Mouse (Mus musculus) Muller cell, postnatal 12 days (primary cell): ENCODE results near the gene Slc27a5.

ENCODE experiments used
- DNase-seq: peaks from one replicate; pipeline ENCODE4 v3.0.0-alpha.2; 2015; ENCODE audit errors: inconsistent ontology term

Gene Slc27a5

GRCm38 (mm10) chr7:12986906-12987305 is 11.1 kb downstream of the Slc27a5 start:
- DNase-seq, result no peak

DNA sequence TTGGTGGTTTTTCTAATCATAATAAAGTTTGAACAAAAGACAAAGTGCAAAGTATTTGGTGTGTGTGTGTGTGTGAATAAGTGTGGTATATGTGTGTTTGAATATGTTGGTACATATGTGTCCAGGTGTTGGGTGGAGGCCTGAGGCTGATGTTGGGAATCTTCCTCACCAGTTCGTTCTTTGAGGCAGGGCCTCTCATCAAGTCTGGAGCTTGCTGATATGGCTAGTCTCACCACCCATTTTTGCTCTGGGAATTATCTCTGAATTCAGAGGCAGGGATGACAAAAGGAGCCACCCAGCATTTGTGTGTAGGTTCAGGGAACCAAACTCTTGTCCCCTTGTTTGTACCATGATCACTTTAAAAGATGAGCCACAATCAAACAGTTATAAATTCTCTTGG is 12.3 kb downstream of the Slc27a5 start:
- DNase-seq, result no peak

DNA sequence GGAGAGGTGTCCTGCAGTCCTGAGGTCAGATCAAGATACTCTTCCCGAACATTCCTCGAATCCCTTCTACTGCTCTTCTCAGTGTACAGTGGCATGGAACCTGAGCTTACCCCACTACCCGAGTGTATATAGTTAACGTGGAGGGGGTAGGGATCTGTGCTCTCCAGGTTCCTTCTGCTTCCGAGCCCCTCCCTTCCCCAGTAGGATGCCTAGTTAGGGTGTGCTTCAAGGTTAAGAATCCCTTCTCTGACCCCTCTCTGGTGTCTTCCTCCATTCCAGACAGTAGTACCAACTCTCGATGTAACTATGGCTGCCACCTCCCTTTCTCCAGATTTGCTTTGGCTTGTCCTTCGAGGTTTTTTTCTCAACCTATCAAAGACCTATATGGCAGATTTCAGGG is 17.7 kb downstream of the Slc27a5 start:
- no peak for DNase-seq

GRCm38 (mm10) chr7:12979776-12980175 is 18.2 kb downstream of the Slc27a5 start:
- DNase-seq, result no peak

DNA sequence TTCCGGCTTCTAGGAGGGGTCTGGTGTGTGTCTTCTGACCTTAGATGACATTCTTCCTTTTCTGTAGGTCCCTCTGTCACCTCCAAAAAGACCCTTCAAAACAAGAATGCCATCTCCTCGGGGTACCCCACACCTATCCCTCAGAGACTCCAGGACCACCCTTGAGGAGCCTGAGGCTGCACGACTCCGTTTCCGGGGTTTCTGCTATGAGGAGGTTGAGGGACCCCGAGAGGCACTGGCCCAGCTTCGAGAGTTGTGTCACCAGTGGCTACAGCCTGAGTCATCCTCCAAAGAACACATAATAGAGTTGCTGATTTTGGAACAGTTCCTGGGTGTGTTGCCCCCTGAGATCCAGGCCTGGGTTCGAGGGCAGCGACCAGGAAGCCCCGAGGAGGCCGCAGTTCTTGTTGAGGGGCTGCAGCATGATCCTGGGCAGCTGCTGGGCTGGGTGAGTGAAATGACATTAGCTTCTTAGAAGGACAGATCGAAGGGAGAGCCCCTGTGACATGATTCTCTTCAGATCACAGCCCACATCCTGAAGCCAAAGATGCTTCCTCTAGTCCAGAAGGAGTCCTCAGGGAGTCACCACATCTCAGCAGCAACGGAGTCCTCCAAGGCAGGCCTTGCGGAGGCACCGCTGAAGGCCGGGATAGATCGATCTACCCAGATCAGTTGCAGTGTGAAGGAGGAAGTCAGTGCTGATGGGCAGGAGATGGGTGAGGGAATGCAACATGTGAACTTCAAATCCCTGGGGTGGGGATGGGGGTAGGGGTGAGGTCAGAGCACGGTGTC is 18.9 kb downstream of the Slc27a5 start:
- no peak for DNase-seq

GRCm38 (mm10) chr7:12977682-12978389 is 20.2 kb downstream of the Slc27a5 start, which contains the start of gene Zfp446:
Gene Zfp446, plus strand, starts transcription at chr7:12977848.
- peak; percentile 99 for DNase-seq

DNA sequence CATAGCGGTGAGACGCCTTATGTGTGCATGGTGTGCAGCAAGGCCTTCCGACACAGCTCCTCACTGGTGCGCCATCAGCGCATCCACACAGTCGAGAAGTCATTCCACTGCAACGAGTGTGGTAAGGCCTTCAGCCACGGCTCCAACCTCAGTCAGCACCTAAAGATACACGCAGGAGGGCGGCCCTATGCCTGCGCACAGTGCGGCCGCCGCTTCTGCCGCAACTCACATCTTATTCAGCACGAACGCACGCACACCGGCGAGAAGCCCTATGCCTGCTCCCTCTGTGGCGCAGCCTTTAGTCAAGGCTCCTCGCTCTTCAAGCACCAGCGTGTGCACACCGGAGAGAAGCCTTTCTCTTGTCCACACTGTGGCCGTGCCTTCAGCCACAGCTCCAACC is 27.1 kb downstream of the Slc27a5 start:
- no peak for DNase-seq

- peak; percentile 72 for DNase-seq
Observed at GRCm38 (mm10) chr7:12966104-12966845, 31.7 kb downstream of the Slc27a5 start.

DNA sequence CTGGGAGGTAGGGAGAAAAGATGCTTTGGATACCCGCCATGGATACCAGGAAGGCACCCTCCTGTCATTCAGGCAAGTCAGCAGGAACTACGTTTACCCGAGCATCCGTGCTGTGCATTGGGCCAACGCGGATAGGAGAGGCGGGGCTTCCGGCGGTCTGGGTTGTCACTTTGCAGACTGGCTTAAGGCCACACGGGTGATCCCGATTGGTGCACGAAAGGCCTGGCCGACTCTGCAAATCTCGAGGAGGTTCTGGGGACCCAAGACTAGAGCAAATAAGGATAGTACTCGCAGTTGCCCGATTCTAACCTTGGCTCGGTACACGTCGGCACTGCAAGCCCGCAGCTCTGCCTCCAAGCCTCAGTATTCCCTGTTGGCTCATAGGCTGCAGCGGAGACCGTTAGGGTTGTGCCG is 32.3 kb downstream of the Slc27a5 start, which contains the start of gene Zfp324:
TSS of gene Zfp324 (plus strand) at position 161 of the 414 bp plus-strand sequence.
- peak; percentile 90 for DNase-seq

DNA sequence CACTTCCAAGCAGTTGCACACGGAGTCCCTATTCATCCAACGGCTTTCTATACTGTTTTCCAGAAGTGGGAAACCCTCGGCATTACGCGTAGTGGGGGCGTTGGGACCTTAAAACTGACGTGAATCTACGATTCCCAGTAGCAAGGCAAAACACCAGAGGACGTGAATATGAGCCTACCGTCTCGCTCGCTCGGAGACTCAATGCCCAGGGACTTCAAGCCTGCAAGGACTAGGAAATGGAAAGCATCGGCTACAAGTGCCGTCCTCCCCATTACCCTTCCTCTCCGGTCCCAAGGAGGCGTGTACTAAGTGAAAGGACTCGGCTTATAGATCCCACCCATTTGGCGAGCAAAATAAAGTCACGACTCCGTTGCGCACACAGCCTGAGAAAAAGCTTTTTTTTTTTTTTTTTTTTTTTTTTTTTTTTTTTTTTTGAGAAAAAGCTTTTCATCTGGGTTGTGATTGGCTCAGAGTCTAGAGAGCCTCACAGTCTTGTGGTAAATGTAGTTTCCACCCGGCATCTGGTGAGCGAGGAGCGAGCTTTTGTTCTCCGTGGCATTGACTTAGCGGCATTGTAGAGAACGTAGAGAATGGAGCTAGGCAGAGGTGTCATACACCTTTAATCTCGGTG is 36.4 kb downstream of the Slc27a5 start:
- DNase-seq, result peak; percentile 93

DNA sequence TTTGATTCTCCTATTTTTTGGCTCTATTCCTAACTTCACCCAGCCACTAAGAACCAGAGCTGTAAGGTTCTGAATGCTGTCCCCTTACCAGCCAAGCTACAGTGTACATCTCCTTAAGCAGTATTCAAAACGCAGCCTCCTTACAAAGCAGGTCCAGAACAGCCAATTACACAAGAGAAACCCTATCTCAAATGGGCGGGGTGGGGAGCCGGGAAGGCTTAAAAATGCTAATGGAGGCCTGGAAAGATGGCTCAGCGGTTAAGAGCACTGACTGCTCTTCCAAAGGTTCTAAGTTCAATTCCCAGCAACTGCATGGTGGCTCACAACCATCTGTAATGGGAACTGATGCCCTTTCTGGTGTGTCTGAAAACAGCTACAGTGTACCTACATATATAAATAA is 38.3 kb downstream of the Slc27a5 start:
- DNase-seq, result no peak

DNA sequence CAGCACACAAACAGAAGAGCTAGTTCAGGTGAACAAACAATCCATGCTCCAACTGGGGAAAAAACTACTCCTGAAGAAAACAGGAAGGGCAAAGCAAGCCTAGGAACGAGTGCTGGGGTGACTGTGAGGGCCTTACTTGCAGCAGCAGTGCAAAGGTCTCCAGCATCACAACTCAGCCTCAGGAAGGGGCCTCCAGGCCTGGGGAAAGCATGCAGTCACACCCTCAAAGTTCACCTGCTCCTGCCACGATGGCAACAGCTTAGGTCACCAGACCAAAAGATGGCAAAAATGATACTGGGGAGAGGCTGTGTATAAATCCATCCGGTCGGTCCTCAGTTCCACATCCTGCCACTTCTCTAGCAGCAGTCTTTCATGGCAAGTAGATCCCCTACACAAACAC is 39.0 kb downstream of the Slc27a5 start:
- DNase-seq, result no peak

GRCm38 (mm10) chr7:12957511-12957910 is 40.5 kb downstream of the Slc27a5 start:
- no peak for DNase-seq

DNA sequence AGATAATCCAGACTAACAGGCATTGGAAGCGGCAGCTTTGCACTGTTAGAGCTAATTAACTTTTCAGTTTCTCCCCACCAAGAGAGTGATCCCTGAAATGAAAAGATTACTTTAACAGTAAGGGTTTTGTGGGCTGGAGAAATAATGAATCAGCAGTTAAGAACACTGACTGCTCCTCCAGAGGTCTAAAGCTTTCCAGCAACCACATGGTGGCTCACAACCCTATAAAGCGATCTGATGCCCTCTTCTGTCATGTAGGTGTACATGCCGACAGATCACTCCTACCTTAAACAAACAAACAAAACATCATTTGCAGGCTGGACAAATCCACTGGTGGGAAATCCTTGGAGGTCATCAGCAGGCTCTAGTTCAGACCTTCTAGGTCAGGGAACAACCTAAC is 43.1 kb downstream of the Slc27a5 start:
- peak; percentile 29 for DNase-seq

DNA sequence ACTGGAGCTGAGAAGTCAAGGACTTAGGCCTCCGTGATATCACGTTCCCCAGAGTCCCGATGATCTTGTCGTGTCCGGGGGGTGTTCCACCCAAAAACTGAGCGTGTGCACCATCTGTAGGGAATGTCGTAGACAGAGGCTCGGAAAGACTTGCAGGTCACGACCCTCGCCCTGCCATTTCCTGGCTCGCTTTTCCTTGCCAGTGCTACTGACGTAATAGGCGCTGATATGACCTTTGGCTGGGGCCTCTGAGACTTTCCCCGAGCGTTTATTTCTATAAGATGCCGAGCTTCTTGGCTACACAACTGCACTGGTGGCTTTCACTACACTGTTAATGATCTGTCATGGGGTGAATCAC is 48.1 kb downstream of the Slc27a5 start:
- DNase-seq, result no peak

DNA sequence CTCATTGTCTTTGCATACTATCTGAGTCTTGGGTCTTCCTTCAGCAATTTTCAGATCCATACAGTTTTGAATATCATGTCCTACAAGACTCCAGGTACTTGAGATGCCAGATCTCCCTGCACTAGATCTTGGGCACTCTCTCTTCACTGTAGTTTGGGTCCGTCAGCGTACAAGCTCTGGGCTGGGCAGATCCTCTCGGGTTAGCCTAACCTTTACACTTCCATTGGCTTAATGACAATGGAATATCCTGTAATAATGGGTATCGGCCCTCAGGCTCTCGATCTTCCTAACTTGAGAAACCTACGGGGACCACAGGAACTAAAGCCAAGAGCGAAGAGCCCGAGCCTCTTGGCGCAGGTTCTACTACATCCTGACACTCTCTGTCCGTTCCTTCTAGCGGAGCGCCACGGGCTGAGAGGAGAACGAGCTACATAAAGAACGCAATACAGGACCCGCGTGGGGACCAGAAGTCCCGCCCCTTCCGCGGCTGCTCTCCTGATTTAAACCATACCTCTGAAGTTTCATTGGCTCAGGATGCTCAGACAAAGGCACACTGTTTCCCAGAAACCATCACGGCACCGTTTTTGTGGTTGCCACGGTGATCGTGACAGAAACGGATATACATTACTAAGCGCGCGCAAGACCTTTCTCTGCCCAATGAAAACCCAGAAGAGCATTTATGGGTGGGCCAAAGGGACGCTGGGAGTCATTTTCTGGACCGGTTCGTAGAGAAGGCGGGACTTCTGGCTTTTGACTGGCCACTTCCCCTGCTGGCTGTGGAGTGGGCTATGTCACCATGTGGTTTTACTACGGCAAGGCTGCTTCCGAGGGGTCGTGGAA is 48.7 kb downstream of the Slc27a5 start:
- peak; percentile 94 for DNase-seq

DNA sequence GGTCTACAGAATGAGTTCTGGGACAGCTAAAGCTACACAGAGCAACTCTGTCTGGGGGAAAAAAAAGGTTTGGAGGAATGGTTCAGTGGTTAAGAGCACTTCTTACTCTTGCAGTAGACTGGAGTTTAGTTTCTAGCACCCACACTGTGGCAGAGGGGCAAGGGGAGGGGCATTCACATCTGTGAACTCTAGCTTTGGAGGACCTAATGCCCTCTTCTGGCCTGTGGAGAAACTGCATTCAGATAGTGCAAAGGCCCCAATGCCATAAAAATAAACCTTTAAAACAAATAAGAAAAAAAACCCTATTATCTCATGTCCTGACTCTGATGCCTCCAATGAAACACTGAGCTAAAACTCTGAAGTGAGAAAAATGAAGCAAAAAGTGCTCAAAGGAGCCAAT is 54.5 kb downstream of the Slc27a5 start:
- peak; percentile 6 for DNase-seq

GRCm38 (mm10) chr7:12940599-12940998 is 57.4 kb downstream of the Slc27a5 start:
- DNase-seq, result no peak
